Mouse (Mus musculus) left cerebral cortex, adult 2 months (tissue): ENCODE results near the gene Lrch1. TPM values are rescaled to one million over a fixed set of nuclear protein-coding genes. Genes with fewer than 3 reads are reported as not detected.
A peak's percentile ranks its signal among the peaks of the same experiment; 100 is the strongest.

Experiments
- DNase-seq, 2 experiments: peaks; one replicate each; pipeline ENCODE4 v3.0.0; 2021 to 2022; ENCODE audit warnings: low spot score in 2 of 2, mixed read lengths in 1 of 2; ENCODE audit errors: extremely low spot score in 1 of 2
- H3K27ac ChIP-seq: fragments of 200-600 bp; 2 replicates; pipeline ENCODE4 v1.8.1; 2022
- H3K4me3 ChIP-seq: fragments of 200-600 bp; 2 replicates; pipeline ENCODE4 v1.8.1; 2022
- CTCF ChIP-seq: fragments of 200-600 bp; IDR thresholded peaks from 2 replicates; pipeline ENCODE4 v1.8.1; 2022; ENCODE audit warnings: antibody characterized with exemption, mild to moderate bottlenecking, moderate library complexity
- intact Hi-C: fragments of 180-260 bp; cut with DNase I; formaldehyde crosslinking; loops from one replicate; pipeline ENCODE4 v1.15.1; 2025
- total RNA-seq, 2 experiments: library from RNA; stranded (reverse); gene quantifications; 2 replicates each; pipeline ENCODE4 v1.2.3; 2021

Lrch1 gene
- total RNA-seq, 2 experiments from 2014 or later: 14.8 to 16.3 TPM

DNA sequence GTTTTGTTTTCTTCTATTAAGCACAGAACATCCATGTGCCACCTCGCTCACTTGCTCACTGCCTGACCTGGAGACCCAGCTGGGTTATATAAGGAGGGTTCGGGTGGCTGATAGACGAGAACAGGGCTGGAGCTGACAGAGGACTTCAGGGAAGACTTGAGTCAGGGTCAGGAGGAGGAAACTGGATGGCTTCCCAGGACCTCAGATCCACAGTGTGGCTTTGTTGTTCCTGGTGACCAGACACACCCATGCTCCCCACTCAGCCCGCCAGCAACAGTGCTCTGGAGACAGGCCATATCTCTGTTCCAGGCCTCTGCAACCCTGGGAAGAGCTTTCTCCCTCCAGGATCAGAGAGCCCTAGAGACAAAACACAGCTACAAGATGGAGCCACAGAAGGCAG lies 44.6 kb downstream of the Lrch1 start:
- no peak for DNase-seq
- Histone ChIP-seq H3K27ac (no peak overlapping the region), H3K4me3 (no peak overlapping the region)
- intact Hi-C loops: no loop called here
- no peak for TF ChIP-seq CTCF

DNA sequence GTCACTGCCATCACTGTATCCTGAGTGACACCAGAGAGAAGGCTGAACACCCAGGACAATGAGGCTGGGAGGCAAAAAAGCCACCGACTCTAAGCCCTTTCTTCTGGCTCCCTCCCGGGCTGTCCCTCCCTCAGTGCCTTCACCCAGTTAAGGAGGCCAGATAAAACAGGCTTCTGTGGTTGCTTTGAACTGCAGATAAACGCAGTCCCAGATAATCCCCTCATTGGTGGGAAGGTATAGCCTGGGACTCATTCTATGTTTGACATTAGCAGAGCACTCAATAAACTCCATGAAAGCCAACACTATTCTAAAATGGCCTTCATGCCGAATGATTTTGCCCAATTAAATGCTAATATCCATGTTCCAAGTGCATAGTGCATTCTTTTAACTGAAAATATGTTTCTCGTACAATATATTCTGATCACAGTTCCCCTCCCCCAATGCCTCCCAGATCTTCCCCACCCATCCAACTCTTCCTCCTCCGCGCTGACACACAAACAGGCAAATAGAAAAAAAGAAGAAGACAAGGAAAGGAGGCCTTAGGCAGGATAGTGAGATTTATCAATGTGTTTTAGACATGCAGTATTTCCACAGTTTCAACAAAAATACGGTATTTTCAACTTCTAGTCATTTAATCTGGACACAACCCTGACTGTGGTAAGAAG lies 46.8 kb downstream of the Lrch1 start:
- H3K4me3 ChIP-seq: no peak overlapping the region
- no peak for TF ChIP-seq CTCF
- DNase-seq: no peak
- H3K27ac ChIP-seq: no peak overlapping the region
- intact Hi-C loops: no loop called here

DNA sequence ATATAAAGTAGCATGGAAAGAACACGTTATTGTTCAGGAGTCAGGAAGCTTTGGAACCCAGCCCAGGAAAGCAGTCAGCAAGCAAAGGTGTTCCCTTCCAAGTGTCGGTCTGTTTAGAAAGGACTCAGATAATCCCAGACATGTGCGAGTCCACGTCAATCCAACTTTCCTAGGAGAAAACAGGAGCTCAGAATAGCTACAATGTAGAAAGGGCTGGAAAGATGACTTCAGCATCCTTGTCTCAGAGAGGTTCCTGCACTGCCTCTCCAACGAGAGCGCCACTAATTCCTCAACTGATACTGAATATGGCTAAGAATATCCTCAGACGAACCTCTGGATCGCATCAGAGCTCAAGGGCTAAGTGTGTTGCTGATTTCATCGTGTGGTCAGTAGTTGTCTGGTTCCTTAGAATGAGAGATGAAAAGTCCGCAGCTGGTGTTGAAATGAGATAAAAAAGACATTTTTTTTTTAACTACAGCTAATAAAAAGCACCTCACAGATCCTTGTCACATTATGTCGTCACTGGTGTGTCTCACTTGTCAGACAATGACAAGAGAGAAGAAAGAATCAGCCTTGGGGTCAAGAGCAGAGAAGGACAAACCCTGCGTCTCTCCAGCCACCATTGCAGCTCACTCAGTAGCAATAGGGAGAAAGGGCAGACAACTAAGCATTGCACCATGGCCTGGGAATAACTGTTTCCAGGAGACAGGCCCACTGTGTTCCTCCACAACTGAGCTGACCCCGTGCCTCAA lies 47.5 kb downstream of the Lrch1 start:
- DNase-seq: no peak
- Histone ChIP-seq H3K4me3 (no peak overlapping the region), H3K27ac (no peak overlapping the region)
- intact Hi-C loops: no loop called here
- TF ChIP-seq CTCF: no peak

DNA sequence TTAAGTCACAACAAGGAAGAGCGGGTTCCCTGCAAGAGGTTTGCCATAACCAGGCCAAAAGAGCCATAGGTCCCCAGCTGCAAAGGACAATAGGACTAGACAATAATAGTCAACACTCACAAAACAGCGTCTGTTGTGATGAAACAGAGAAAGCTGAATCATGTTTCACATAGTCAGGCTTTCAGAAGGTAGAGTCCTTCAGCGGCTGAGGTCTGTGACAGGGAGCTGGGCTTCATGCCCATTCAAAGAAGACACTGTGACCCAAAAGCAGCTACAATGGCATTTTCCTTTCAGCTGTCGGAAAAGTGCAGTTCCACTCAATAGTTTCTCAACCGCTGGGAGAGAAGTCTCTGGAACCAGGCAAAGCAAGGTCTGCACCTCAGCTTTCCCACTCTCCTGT lies 48.7 kb downstream of the Lrch1 start:
- Histone ChIP-seq H3K27ac (no peak overlapping the region; the same call in 1 of the 2 replicates), H3K4me3 (no peak overlapping the region)
- no peak for DNase-seq
- intact Hi-C loops: no loop called here
- TF ChIP-seq CTCF: no peak

DNA sequence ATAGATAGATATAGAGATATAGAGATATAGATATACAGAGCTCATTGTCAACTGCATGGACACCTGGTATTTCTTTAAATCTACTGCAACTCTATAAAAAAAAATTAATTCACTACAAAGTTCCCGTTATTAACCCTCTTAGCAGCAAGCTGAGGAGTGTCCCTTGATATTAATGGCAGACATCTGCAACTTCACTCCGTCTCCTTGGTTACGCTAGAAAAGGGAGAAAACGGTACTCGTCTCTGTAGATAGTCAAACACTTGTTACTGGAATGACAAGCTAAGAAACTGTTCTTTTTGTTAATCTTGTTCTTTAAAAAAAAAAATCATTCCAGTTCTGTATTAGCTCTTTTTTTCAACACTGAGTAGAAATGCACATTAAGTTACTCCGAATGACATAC lies 54.0 kb downstream of the Lrch1 start:
- Histone ChIP-seq H3K27ac (no peak overlapping the region), H3K4me3 (no peak overlapping the region)
- intact Hi-C loops: no loop called here
- TF ChIP-seq CTCF: no peak
- DNase-seq: no peak

- no peak for TF ChIP-seq CTCF
- intact Hi-C loops: no loop called here
- Histone ChIP-seq H3K27ac (no peak overlapping the region), H3K4me3 (no peak overlapping the region)
- DNase-seq: no peak
These were observed 54.5 kb downstream of the Lrch1 start for GRCm38 (mm10) chr14:74893085-74893648.

DNA sequence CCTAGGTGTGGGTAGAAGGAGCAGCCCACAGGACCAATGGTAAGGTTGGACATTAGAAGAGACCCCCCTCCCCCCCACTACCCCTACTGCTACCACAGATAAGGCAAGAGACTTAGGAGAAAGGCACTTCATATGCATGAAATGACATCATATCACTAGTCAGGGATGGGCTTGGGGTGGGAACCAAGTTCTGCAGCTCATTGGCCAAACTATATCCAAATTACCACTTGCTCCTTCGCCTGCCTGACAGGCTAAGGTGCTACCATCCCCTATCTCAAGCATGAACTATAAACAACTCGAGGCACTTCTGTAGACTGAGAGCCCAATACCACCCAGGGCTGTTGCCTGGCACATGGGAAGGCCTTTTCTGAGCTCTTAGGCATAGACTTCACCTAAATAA lies 58.4 kb downstream of the Lrch1 start:
- TF ChIP-seq CTCF: no peak
- DNase-seq: no peak
- intact Hi-C loops: no loop called here
- no peak overlapping the region for H3K27ac ChIP-seq
- H3K4me3 ChIP-seq: no peak overlapping the region

DNA sequence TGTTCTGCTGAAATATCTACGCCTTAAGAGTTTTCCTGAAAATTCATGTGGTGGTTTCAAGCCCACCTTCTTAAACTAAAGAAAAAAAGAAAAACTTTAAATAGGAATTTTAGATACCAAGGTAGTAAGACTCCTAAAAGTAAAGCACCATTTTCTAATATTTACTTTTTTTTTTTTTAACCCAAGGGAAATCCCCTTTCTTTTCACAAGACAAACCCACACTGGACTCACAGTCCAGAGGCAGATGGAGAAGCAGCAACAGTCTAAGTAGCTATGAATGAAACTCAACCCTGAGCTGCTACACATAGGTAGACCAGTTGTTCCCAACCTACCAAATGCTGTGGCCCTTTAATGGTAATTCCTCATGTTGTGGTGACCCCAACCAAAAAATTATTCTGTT lies 59.6 kb downstream of the Lrch1 start:
- H3K27ac ChIP-seq: no peak overlapping the region
- no peak for TF ChIP-seq CTCF
- no peak overlapping the region for H3K4me3 ChIP-seq
- DNase-seq: no peak
- intact Hi-C loops: no loop called here

- TF ChIP-seq CTCF: no peak
- intact Hi-C loops: no loop called here
- Histone ChIP-seq H3K27ac (no peak overlapping the region), H3K4me3 (no peak overlapping the region)
- no peak for DNase-seq
These were observed 61.2 kb downstream of the Lrch1 start for GRCm38 (mm10) chr14:74886453-74886852.

DNA sequence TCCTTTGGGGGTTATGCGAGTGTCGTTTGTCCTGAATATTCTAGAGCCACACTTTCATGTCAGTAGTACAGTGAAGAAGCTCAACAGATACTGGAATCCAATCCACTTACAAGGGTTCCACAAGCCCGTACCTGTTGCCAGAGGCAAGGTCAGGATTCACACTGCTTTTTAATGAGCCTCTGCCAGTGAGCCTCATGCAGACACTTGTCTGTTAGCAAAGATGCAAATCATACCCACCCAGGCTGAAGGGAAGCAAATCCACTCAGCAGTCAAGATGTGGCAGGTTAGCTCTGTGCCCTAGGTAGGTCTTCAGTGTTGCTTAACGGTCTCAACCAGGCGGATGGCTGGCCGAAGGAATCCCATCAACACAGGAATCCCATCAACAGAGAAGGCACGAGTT lies 62.8 kb downstream of the Lrch1 start:
- intact Hi-C loops: no loop called here
- no peak overlapping the region for H3K27ac ChIP-seq

DNA sequence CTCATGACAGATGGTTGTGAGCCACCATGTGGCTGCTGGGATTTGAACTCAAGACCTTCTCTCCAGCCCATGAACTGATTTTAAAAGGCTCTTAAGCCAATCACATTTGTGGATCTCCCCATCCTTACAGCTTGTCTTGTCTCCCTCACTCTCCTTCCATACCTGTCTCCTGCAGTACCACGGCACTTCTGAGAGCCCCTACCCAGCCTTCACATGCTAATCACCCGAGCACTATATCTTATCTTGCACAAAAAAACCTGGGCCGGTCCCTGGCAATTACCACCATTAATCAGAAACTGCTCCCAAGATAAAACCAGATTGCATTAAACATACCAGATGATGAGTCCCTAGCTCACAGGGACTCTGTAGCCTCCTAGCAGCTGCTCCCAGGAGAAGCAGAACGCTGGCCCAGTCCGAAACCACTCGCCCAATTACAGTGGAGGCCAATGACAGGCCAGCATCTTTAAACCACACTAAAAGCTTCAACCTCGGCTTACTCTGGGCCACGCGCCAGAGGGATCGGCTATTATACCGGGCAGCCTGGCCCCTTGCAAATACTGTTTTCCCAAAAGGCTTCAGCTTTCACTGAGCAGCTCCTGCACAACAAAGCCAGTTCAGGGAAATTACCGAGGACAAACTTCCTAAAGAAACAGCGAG lies 63.5 kb downstream of the Lrch1 start:
- TF ChIP-seq CTCF: no peak
- peak; percentile 47 to 66 for DNase-seq
- no peak overlapping the region for H3K27ac ChIP-seq
- intact Hi-C loops: no loop called here
- no peak overlapping the region for H3K4me3 ChIP-seq

More for the DNA sequence above, 62.8 kb downstream of the Lrch1 start:
- DNase-seq: no peak
- H3K4me3 ChIP-seq: no peak overlapping the region
- no peak for TF ChIP-seq CTCF

GRCm38 (mm10) chr14:74883204-74883603 lies 64.5 kb downstream of the Lrch1 start:
- DNase-seq: peak; percentile 59 to 65
- no peak for TF ChIP-seq CTCF
- Histone ChIP-seq H3K27ac (no peak overlapping the region), H3K4me3 (no peak overlapping the region)
- intact Hi-C loops: loop anchor here (2.0 kb wide), 1 partner anchor 64 kb away; the partner anchor contains the start of gene Lrch1
